Mouse (Mus musculus): ENCODE results near the gene Zfhx2.

Zfhx2 gene

DNA sequence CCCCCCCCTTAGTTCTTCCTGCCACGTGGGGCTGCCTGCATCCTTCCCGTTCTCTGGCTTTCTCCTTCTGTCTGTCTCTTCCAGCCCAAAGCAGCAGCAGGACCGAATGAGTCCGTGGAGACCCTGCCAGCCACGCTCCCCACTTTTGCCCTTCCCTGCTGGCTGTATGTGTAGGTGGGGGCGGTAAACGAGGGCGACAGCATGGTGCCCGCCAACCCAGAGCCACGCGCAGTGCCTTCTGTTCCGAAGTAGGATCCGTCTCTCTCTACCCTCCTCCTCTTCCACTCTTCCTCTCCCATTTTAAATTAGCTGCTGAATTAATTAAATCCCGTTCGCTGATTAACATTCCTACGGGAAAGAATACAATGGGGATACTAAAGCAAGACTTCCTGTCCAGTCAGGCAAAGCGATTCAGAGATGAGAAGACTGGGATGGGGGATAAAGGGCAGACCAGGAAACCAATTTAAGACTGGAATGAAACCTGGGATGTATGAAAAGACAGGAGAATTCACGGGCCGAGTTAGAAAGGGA is 59.4 kb downstream of the Zfhx2 start:
- no peak for DNase-seq

DNA sequence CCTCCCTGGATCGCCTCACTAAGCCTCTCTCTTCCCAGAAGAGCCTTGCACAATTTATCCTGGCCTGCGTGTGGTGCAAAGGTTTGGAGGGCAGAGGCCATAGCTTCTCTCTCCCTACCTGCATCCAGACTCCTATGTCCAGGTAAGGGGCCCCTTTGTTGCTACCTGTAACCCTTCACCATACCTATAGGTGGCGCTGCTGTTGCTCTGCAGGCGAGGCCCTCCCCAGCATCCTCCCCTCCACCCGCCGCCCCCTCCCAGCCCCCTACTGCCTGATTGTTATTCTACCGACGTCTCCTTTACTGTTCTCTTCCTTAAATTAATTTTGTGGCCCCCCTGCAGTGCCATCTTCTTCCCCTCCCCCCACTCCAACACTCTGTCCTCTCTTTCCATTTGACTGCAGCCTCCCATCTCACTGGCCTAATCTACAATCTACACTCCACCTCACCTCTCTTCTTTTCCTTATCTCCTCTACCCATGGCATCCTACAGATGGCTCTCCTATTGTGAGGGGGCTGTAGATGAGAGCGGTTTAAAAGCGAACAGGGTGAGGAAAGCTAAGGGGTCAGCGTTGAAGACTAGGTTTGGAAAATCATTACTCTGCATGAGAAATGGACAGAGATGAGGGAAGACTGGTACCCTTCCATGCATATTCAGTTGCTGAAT is 63.0 kb downstream of the Zfhx2 start:
- DNase-seq, result peak; percentile 57 to 62

DNA sequence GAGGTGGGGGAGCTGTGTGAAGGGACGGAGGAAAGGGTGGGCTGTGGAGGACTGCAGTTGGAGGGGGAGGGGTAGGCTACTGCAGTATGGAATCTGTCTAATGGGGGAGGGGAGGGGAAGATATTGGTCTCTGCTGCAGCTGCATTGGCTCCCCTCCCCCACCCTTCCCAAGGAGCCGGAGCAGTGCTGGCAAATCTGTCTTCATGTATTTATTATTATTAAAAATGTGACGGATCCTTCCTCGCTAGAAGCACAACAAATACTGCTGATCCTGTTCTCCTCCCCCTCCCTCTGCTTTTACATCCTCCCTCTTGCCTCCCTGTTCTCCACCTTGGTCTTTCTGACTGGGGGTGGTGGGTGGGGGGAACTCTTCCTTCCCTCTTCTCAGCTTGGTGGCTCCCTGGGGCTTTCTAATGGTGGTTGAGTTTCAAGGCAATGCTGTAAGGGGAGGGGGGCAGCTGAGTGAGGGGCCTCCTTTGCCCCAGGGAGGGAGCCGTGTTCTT is 63.7 kb downstream of the Zfhx2 start:
- DNase-seq, result no peak

GRCm38 (mm10) chr14:55027653-55028052 is 64.5 kb downstream of the Zfhx2 start:
- DNase-seq, result peak; percentile 50 to 66

GRCm38 (mm10) chr14:55027251-55027650 is 64.9 kb downstream of the Zfhx2 start:
- DNase-seq, result no peak

DNA sequence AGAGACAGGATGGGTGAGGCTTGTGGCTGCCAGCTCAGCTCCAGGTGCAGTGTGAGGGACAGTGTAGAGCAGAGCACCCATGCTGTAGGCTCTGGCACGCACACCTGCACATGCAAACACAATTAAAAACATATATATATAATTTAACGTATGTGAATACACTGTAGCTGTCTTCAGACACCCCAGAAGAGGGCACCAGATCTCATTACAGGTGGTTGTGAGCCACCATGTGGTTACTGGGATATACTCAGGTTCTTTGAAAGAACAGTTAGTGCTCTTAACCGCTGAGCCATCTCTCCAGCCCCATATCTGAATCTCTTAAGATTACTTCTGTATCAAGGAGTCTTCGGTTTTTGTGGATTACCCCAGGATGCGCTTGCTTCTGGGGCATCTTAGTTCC is 66.6 kb downstream of the Zfhx2 start:
- DNase-seq, result no peak

- peak; percentile 79 to 82 for DNase-seq
Measured at GRCm38 (mm10) chr14:55024236-55024635, 67.9 kb downstream of the Zfhx2 start.

DNA sequence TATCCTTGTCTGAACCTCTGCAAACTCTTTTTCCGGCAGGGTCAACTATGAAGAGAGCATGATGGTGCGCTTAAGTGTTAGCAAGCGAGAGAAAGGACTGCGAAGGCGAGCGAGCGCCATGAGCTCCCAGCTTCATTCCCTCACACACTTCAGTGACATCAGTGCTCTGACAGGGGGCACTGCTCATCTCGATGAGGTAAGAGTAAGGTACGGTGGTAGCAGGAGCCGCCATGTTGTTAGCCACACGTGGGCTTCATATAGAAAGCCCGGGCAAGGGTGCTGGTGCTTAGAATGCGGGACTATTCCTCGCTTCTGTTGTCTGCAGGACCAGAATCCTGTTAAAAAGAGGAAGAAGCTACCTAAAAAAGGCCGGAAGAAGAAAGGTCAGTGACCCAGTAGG is 69.1 kb downstream of the Zfhx2 start:
- no peak for DNase-seq

GRCm38 (mm10) chr14:55020394-55020793 is 71.7 kb downstream of the Zfhx2 start:
- DNase-seq, result no peak

GRCm38 (mm10) chr14:55016876-55017275 is 75.2 kb downstream of the Zfhx2 start:
- no peak for DNase-seq

GRCm38 (mm10) chr14:55015767-55016111 is 76.4 kb downstream of the Zfhx2 start:
- no peak for DNase-seq

GRCm38 (mm10) chr14:55014991-55015766 is 76.9 kb downstream of the Zfhx2 start, which contains the start of gene Ngdn:
Gene Ngdn, plus strand, starts transcription at chr14:55015454.
- peak; percentile 99 to 100 for DNase-seq

DNA sequence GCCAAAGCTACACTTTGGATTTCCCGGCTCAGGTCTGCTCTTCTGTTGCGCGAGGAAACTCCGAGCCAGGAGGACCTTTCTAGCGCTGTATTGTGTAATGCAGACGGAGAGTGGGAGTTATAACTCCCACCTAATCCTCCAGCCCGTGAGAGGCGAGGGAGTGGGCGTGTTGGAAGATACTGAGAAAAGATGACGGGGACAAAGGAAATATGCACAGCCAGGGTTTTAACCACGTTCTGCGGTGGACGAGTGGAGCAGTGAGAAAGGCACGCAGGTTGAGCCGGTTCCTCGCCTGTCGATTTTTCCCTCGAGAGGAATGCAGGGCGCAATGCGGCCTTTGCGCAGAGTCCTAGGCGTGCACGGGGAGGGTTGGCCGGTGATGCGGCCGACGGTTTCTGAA is 77.5 kb downstream of the Zfhx2 start:
- no peak for DNase-seq

- DNase-seq, result no peak
Measured at GRCm38 (mm10) chr14:55011116-55011515, 81.0 kb downstream of the Zfhx2 start.

All from cerebellum, postnatal 36 days (tissue).